Mouse (Mus musculus) embryonic fibroblast, embryonic 13.5 days (primary cell): ENCODE data around the gene Kars.

Source experiments
- CTCF ChIP-seq: IDR thresholded peaks from 2 replicates; pipeline ENCODE4 v1.5.1; 2011; ENCODE audit warnings: mild to moderate bottlenecking, control low read depth, low read length, moderate library complexity, borderline replicate concordance; ENCODE audit not compliant: insufficient read depth
- POLR2A ChIP-seq: IDR thresholded peaks from 2 replicates; pipeline ENCODE4 v1.6.1; 2011; ENCODE audit warnings: low read depth, mild to moderate bottlenecking, control low read depth, low read length, moderate library complexity

- no peak for TF ChIP-seq CTCF
- no peak for TF ChIP-seq POLR2A
Measured at GRCm38 (mm10) chr8:111947954-111948353, 63.2 kb downstream of the Kars start.
